Mouse (Mus musculus) CH12.LX (cell line): ENCODE measurements around the gene Aldh8a1. TPM values are rescaled to one million over a fixed set of nuclear protein-coding genes. Genes with fewer than 3 reads are reported as not detected.

Experiments used
- DNase-seq: peaks from one replicate; pipeline ENCODE4 v3.0.0-alpha.2; 2013; ENCODE audit errors: extremely low read depth
- H3K27ac ChIP-seq: 2 replicates; pipeline ENCODE4 v1.5.1; 2012; ENCODE audit warnings: low read depth, mild to moderate bottlenecking, control low read depth, moderate library complexity; ENCODE audit not compliant: insufficient read depth
- H3K27me3 ChIP-seq: replicated peaks from 2 replicates; pipeline ENCODE3; 2012; ENCODE audit warnings: inconsistent platforms
- H3K36me3 ChIP-seq, 2 experiments: replicated peaks in 1 of 2; 2 replicates each; pipeline versions ENCODE3 to v1.6.1; 2012; ENCODE audit warnings: inconsistent platforms in 1 of 2, low read length in 1 of 2, mild to moderate bottlenecking in 1 of 2, mixed read lengths in 1 of 2, moderate library complexity in 1 of 2; ENCODE audit not compliant: control insufficient read depth in 1 of 2, insufficient read depth in 1 of 2
- H3K4me1 ChIP-seq, 2 experiments: 2 replicates each; pipeline ENCODE4 v1.6.1; 2012; ENCODE audit warnings: inconsistent platforms in 1 of 2, moderate library complexity in 1 of 2; ENCODE audit not compliant: insufficient read depth in 2 of 2, control insufficient read depth in 1 of 2
- H3K4me2 ChIP-seq: 2 replicates; pipeline ENCODE4 v1.6.1; 2012; ENCODE audit warnings: low read depth, mild to moderate bottlenecking, control low read depth; ENCODE audit not compliant: poor library complexity, insufficient read depth, severe bottlenecking
- H3K4me3 ChIP-seq, 3 experiments: fragments of 150-350 bp in 1 of 3; sonication (generic) in 1 of 3; replicated peaks in 1 of 3; 2 replicates each; pipeline versions ENCODE3 to v1.5.1; 2011 to 2012; ENCODE audit warnings: low read depth in 2 of 3, low read length in 2 of 3, mild to moderate bottlenecking in 2 of 3, moderate library complexity in 2 of 3, control low read depth in 1 of 3, improper control_type of control experiment in 1 of 3, inconsistent platforms in 1 of 3, mixed read lengths in 1 of 3; ENCODE audit not compliant: poor library complexity in 1 of 3
- H3K79me2 ChIP-seq: replicated peaks from 2 replicates; pipeline ENCODE4 v1.6.1; 2012; ENCODE audit warnings: mild to moderate bottlenecking, moderate library complexity; ENCODE audit not compliant: control insufficient read depth, poor library complexity, insufficient read depth, severe bottlenecking; ENCODE audit errors: extremely low read depth
- H3K9ac ChIP-seq: 2 replicates; pipeline ENCODE4 v1.6.1; 2012; ENCODE audit warnings: low read depth, mild to moderate bottlenecking, control low read depth, moderate library complexity; ENCODE audit not compliant: insufficient read depth
- H3K9me3 ChIP-seq: replicated peaks from 2 replicates; pipeline ENCODE3; 2012; ENCODE audit warnings: low read length, inconsistent platforms, mixed read lengths
- BHLHE40 ChIP-seq: IDR thresholded peaks from 2 replicates; pipeline ENCODE4 v1.6.1; 2011; ENCODE audit warnings: mild to moderate bottlenecking, low read depth, low read length, improper control_type of control experiment
- CHD2 ChIP-seq: IDR thresholded peaks from 2 replicates; pipeline ENCODE4 v1.6.1; 2011; ENCODE audit warnings: low read length, improper control_type of control experiment
- CTCF ChIP-seq, 2 experiments: IDR thresholded peaks in 1 of 2; conservative IDR thresholded peaks in 1 of 2; 2 replicates each; pipeline ENCODE4 v1.5.1; 2011 to 2012; ENCODE audit warnings: low read depth in 2 of 2, low read length in 2 of 2, improper control_type of control experiment in 1 of 2, inconsistent platforms in 1 of 2, mild to moderate bottlenecking in 1 of 2, moderate library complexity in 1 of 2
- E2F4 ChIP-seq: IDR thresholded peaks from 2 replicates; pipeline ENCODE4 v1.6.1; 2011; ENCODE audit warnings: low read depth, low read length, improper control_type of control experiment; ENCODE audit not compliant: insufficient replicate concordance
- ETS1 ChIP-seq: conservative IDR thresholded peaks from 2 replicates; pipeline ENCODE4 v1.6.1; 2012; ENCODE audit warnings: low read depth, mild to moderate bottlenecking, inconsistent platforms, low read length, improper control_type of control experiment, moderate library complexity
- IRF4 ChIP-seq: IDR thresholded peaks from 2 replicates; pipeline ENCODE4 v1.6.1; 2014; ENCODE audit warnings: low read depth, mild to moderate bottlenecking, inconsistent platforms, low read length, improper control_type of control experiment
- JUN ChIP-seq: IDR thresholded peaks from 2 replicates; pipeline ENCODE4 v1.6.1; 2011; ENCODE audit warnings: low read depth, mild to moderate bottlenecking, low read length, improper control_type of control experiment, moderate library complexity; ENCODE audit not compliant: insufficient read depth
- JUND ChIP-seq: conservative IDR thresholded peaks from 2 replicates; pipeline ENCODE4 v1.6.1; 2011; ENCODE audit warnings: low read depth, low read length, improper control_type of control experiment
- KAT2A ChIP-seq: IDR thresholded peaks from 2 replicates; pipeline ENCODE4 v1.6.1; 2012; ENCODE audit warnings: low read length, improper control_type of control experiment, inconsistent platforms; ENCODE audit not compliant: insufficient replicate concordance
- MAZ ChIP-seq: IDR thresholded peaks from 2 replicates; pipeline ENCODE4 v1.6.1; 2012; ENCODE audit warnings: low read depth, mild to moderate bottlenecking, inconsistent platforms, low read length, improper control_type of control experiment, moderate library complexity
- MEF2A ChIP-seq: IDR thresholded peaks from 2 replicates; pipeline ENCODE4 v1.6.1; 2014; ENCODE audit warnings: low read depth, mild to moderate bottlenecking, inconsistent platforms, low read length, improper control_type of control experiment, borderline replicate concordance
- MXI1 ChIP-seq: IDR thresholded peaks from 2 replicates; pipeline ENCODE4 v1.6.1; 2011; ENCODE audit warnings: mild to moderate bottlenecking, low read depth, low read length, improper control_type of control experiment
- MYC ChIP-seq: IDR thresholded peaks from 2 replicates; pipeline ENCODE4 v1.6.1; 2011; ENCODE audit warnings: low read depth, mild to moderate bottlenecking, improper control_type of control experiment, low read length
- NELFE ChIP-seq: IDR thresholded peaks from 2 replicates; pipeline ENCODE4 v1.6.1; 2011; ENCODE audit warnings: low read depth, low read length, improper control_type of control experiment
- NRF1 ChIP-seq: IDR thresholded peaks from 2 replicates; pipeline ENCODE4 v1.6.1; 2014; ENCODE audit warnings: low read depth, mild to moderate bottlenecking, inconsistent platforms, low read length, improper control_type of control experiment, moderate library complexity
- PAX5 ChIP-seq: IDR thresholded peaks from 2 replicates; pipeline ENCODE4 v1.6.1; 2012; ENCODE audit warnings: low read length, inconsistent platforms, mixed read lengths
- SIN3A ChIP-seq: IDR thresholded peaks from 2 replicates; pipeline ENCODE4 v1.6.1; 2012; ENCODE audit warnings: low read length, improper control_type of control experiment, inconsistent platforms
- SMC3 ChIP-seq: IDR thresholded peaks from 2 replicates; pipeline ENCODE4 v1.6.1; 2011; ENCODE audit warnings: low read depth, low read length, improper control_type of control experiment
- USF2 ChIP-seq: conservative IDR thresholded peaks from 2 replicates; pipeline ENCODE4 v1.6.1; 2011; ENCODE audit warnings: low read depth, low read length, improper control_type of control experiment
- ZC3H11A ChIP-seq: IDR thresholded peaks from 2 replicates; pipeline ENCODE4 v1.6.1; 2012; ENCODE audit warnings: low read depth, mild to moderate bottlenecking, inconsistent platforms, low read length, improper control_type of control experiment
- ZKSCAN1 ChIP-seq: IDR thresholded peaks from 2 replicates; pipeline ENCODE4 v1.6.1; 2012; ENCODE audit warnings: low read depth, inconsistent platforms, low read length, improper control_type of control experiment, borderline replicate concordance
- ZMIZ1 ChIP-seq: IDR thresholded peaks from 2 replicates; pipeline ENCODE4 v1.6.1; 2012; ENCODE audit warnings: low read depth, mild to moderate bottlenecking, inconsistent platforms, low read length, improper control_type of control experiment
- dilution Hi-C: fragments of 300-500 bp; cut with MboI; formaldehyde crosslinking; loops from 2 replicates; pipeline ENCODE4 v1.14.3; 2020; ENCODE audit warnings: low sequenced_read_pairs; ENCODE audit not compliant: extremely low pct_unique_long_range_greater_than_20kb, extremely low pct_ligation_motif_present
- in situ Hi-C: fragments of 300-500 bp; cut with MboI; formaldehyde crosslinking; loops from 3 replicates; pipeline ENCODE4 v1.14.3; 2019; ENCODE audit warnings: low sequenced_read_pairs, low pct_ligation_motif_present, low pct_unique_long_range_greater_than_20kb, mixed read lengths
- polyA plus RNA-seq: library from polyadenylated mRNA; unstranded; fragments of >175 nt; gene quantifications from 2 replicates; pipeline ENCODE4 v1.2.1, GENCODE M21; 2012; ENCODE audit warnings: low read depth; ENCODE audit not compliant: insufficient read length
- total RNA-seq, 2 experiments: library from RNA; depleted of rRNA; stranded (reverse); fragments of 300-350 nt in 1 of 2; fragments of >200 nt in 1 of 2; gene quantifications; 2 replicates each; pipeline ENCODE4 v1.2.3; 2012 to 2014

Aldh8a1 gene
- total and polyA plus RNA-seq, 3 experiments, result 0.08 to 0.11 TPM; not detected in 1

GRCm38 (mm10) chr10:21415031-21415430, 37.9 kb downstream of the Aldh8a1 start:
- Histone ChIP-seq H3K27ac (no peak overlapping the region), H3K9me3 (no peaks in the 10 kb centered on the region), H3K36me3 (no peaks in the 10 kb centered on the region), H3K4me3 (no peak overlapping the region), H3K4me1 (no peaks in the 10 kb centered on the region), H3K4me2 (no peak overlapping the region), H3K9ac (no peak overlapping the region), H3K79me2 (no peaks in the 10 kb centered on the region), H3K27me3 (no peaks in the 10 kb centered on the region)
- dilution Hi-C loops, result no loop called here
- in situ Hi-C loops, result no loop called here
- TF ChIP-seq JUND (no peak), ETS1 (no peak)
- DNase-seq, result no peak

- peaks cover 0 to 3% of the 10 kb centered on the region in 2 experiments; a peak in 1 of 4 replicates for H3K4me1 ChIP-seq
- no peaks in the 10 kb centered on the region for H3K9me3 ChIP-seq
- no peak for DNase-seq
- no peaks in the 10 kb centered on the region for H3K27me3 ChIP-seq
- H3K4me2 ChIP-seq, result no peak overlapping the region
- no peak overlapping the region for H3K4me3 ChIP-seq
- dilution Hi-C loops (no loop called here), in situ Hi-C loops (no loop called here)
- no peak overlapping the region for H3K9ac ChIP-seq
- no peaks in the 10 kb centered on the region for H3K36me3 ChIP-seq
- H3K79me2 ChIP-seq, result no peaks in the 10 kb centered on the region
- no peak overlapping the region for H3K27ac ChIP-seq
- TF ChIP-seq ZC3H11A, result no peak
- TF ChIP-seq MYC, result no peak
- no peak for TF ChIP-seq MAZ
- TF ChIP-seq NRF1, result no peak
- no peak for TF ChIP-seq E2F4
- TF ChIP-seq USF2, result no peak
- TF ChIP-seq ZMIZ1, result no peak
- no peak for TF ChIP-seq SIN3A
- no peak for TF ChIP-seq CHD2
- TF ChIP-seq JUN, result no peak
- TF ChIP-seq ZKSCAN1, result no peak
- no peak for TF ChIP-seq PAX5
- TF ChIP-seq JUND, result no peak
- TF ChIP-seq BHLHE40, result no peak
Observed at GRCm38 (mm10) chr10:21416184-21416583, 39.1 kb downstream of the Aldh8a1 start.

- Histone ChIP-seq H3K4me3 (no peak overlapping the region), H3K4me2 (no peak overlapping the region), H3K27ac (no peak overlapping the region), H3K79me2 (no peaks in the 10 kb centered on the region), H3K9me3 (no peaks in the 10 kb centered on the region), H3K9ac (no peak overlapping the region), H3K27me3 (no peaks in the 10 kb centered on the region), H3K4me1 (peaks cover 0 to 11% of the 10 kb centered on the region in 2 experiments; a peak in 1 of 4 replicates), H3K36me3 (no peaks in the 10 kb centered on the region)
- no peak for TF ChIP-seq MYC
- no peak for TF ChIP-seq SMC3
- no peak for TF ChIP-seq MEF2A
- TF ChIP-seq ZC3H11A, result no peak
- TF ChIP-seq CTCF (conservative IDR thresholded peaks at IDR 0.05 in 1 of 2, IDR thresholded peaks at IDR 0.05 in 1 of 2; ENCODE audit: low read depth in 2 of 2, low read length in 2 of 2), result no peak
- no peak for TF ChIP-seq ZKSCAN1
- no peak for TF ChIP-seq NRF1
- no peak for TF ChIP-seq KAT2A
- TF ChIP-seq E2F4, result no peak
- TF ChIP-seq MXI1, result no peak
- no peak for TF ChIP-seq NELFE
- TF ChIP-seq IRF4, result no peak
- no peak for TF ChIP-seq ZMIZ1
- in situ Hi-C loops, result no loop called here
- no peak for DNase-seq
- dilution Hi-C loops, result no loop called here
Observed at GRCm38 (mm10) chr10:21419188-21419587, 42.1 kb downstream of the Aldh8a1 start.
